Mouse (Mus musculus) kidney, adult 2 months (tissue): ENCODE data around the gene Plxna4.

ENCODE experiments used
- CTCF ChIP-seq: fragments of 200-500 bp; conservative IDR thresholded peaks from 2 replicates; pipeline ENCODE4 v1.5.1; 2011; ENCODE audit warnings: low read depth, mild to moderate bottlenecking, control low read depth, low read length, moderate library complexity, mixed read lengths; ENCODE audit not compliant: insufficient read depth, insufficient read length
- POLR2A ChIP-seq: fragments of 200-500 bp; IDR thresholded peaks from one replicate; pipeline ENCODE4 v1.6.1; 2011; ENCODE audit warnings: low read depth, low read length, control low read depth

- TF ChIP-seq CTCF (no peak), POLR2A (no peak)
These were observed 189.7 kb downstream of the Plxna4 start for GRCm38 (mm10) chr6:32398261-32398660.
